Mouse (Mus musculus): ENCODE measurements around the gene Pfkfb4. TPM values are rescaled to one million over a fixed set of nuclear protein-coding genes. Genes with fewer than 3 reads are reported as not detected.

Gene Pfkfb4
- polyA plus RNA-seq, 1 experiment from 2014 or later, result 22.9 TPM

GRCm38 (mm10) chr9:108977966-108978365 is 13.6 kb upstream of the Pfkfb4 start:
- H3K27me3 ChIP-seq (replicated peaks), result no peaks in the 10 kb centered on the region
- H3K4me3 ChIP-seq, result no peak overlapping the region
- no peaks in the 10 kb centered on the region for H3K4me1 ChIP-seq
- 82% methylated on average over 7 of the region's 7 CpGs for WGBS
- H3K4me2 ChIP-seq (replicated peaks), result no peak overlapping the region
- H3K9ac ChIP-seq, result no peak overlapping the region
- H3K27ac ChIP-seq, result no peak overlapping the region
- no peaks in the 10 kb centered on the region for H3K9me3 ChIP-seq
- no peaks in the 10 kb centered on the region for H3K36me3 ChIP-seq
- ATAC-seq (ENCODE audit: low FRiP score, low read depth), result no peak

GRCm38 (mm10) chr9:108982498-108982897 is 9.1 kb upstream of the Pfkfb4 start:
- Histone ChIP-seq H3K9ac (no peak overlapping the region), H3K4me1 (no peaks in the 10 kb centered on the region), H3K36me3 (no peaks in the 10 kb centered on the region), H3K27ac (no peak overlapping the region), H3K4me2 (replicated peaks) (no peak overlapping the region), H3K4me3 (no peak overlapping the region), H3K27me3 (replicated peaks) (0 out of 2 replicates have a peak, but pooled peaks cover 4% of the 10 kb centered on the region), H3K9me3 (no peaks in the 10 kb centered on the region)
- no peak for ATAC-seq (ENCODE audit: low FRiP score, low read depth)
- 84% methylated on average over 8 of the region's 8 CpGs for WGBS

- Histone ChIP-seq H3K9me3 (no peaks in the 10 kb centered on the region), H3K4me2 (replicated peaks) (no peak overlapping the region), H3K27ac (no peak overlapping the region), H3K9ac (no peak overlapping the region), H3K4me3 (no peak overlapping the region), H3K27me3 (replicated peaks) (0 out of 2 replicates have a peak, but pooled peaks cover 4% of the 10 kb centered on the region), H3K4me1 (peaks cover 5% of the 10 kb centered on the region; the same call in 1 of the 2 replicates), H3K36me3 (no peaks in the 10 kb centered on the region)
- WGBS, result 80% methylated on average over 9 of the region's 9 CpGs
- no peak for ATAC-seq (ENCODE audit: low FRiP score, low read depth)
These were observed 8.4 kb upstream of the Pfkfb4 start for GRCm38 (mm10) chr9:108983209-108983608.

- WGBS, result 84% methylated on average over 4 of the region's 4 CpGs
- ATAC-seq (ENCODE audit: low FRiP score, low read depth), result no peak
- Histone ChIP-seq H3K9ac (no peak within 1 kb of the TSS), H3K36me3 (no peaks in the 10 kb centered on the region), H3K4me1 (peaks cover 7% of the 10 kb centered on the region; the same call in 1 of the 2 replicates), H3K27ac (no peak within 1 kb of the TSS), H3K27me3 (replicated peaks) (0 out of 2 replicates have a peak, but pooled peaks cover 4% of the 10 kb centered on the region), H3K9me3 (no peaks in the 10 kb centered on the region), H3K4me3 (no peak within 1 kb of the TSS), H3K4me2 (replicated peaks) (no peak within 1 kb of the TSS)
These were observed 5.9 kb upstream of the Pfkfb4 start, which contains the start of gene Ucn2 for GRCm38 (mm10) chr9:108985710-108986109. TSS of gene Ucn2 (plus strand) at chr9:108986010.

GRCm38 (mm10) chr9:108987704-108988350 is 3.8 kb upstream of the Pfkfb4 start:
- Histone ChIP-seq H3K27ac (no peak overlapping the region), H3K9me3 (no peaks in the 10 kb centered on the region), H3K4me1 (peaks cover 16% of the 10 kb centered on the region), H3K27me3 (replicated peaks) (0 out of 2 replicates have a peak, but pooled peaks cover 4% of the 10 kb centered on the region), H3K9ac (no peak overlapping the region), H3K36me3 (no peaks in the 10 kb centered on the region), H3K4me2 (replicated peaks) (peak overlapping the region; percentile 25; the same call in 1 of the 2 replicates), H3K4me3 (no peak overlapping the region)
- ATAC-seq (ENCODE audit: low FRiP score, low read depth), result no peak
- 23% methylated on average over 15 of the region's 15 CpGs for WGBS

GRCm38 (mm10) chr9:108989802-108990461 is 1.6 kb upstream of the Pfkfb4 start:
- Histone ChIP-seq H3K9ac (no peak overlapping the region), H3K36me3 (no peaks in the 10 kb centered on the region), H3K27me3 (replicated peaks) (0 out of 2 replicates have a peak, but pooled peaks cover 4% of the 10 kb centered on the region), H3K9me3 (no peaks in the 10 kb centered on the region), H3K4me2 (replicated peaks) (no peak overlapping the region), H3K27ac (no peak overlapping the region), H3K4me3 (no peak overlapping the region), H3K4me1 (peaks cover 19% of the 10 kb centered on the region)
- WGBS, result 81% methylated on average over 4 of the region's 4 CpGs
- no peak for ATAC-seq (ENCODE audit: low FRiP score, low read depth)

- 85% methylated on average over 7 of the region's 7 CpGs for WGBS
These were observed 1.1 kb upstream of the Pfkfb4 start for GRCm38 (mm10) chr9:108990462-108990820.

GRCm38 (mm10) chr9:108992085-108992469 is 499 bp downstream of the Pfkfb4 start:
- peaks cover 29% of the 10 kb centered on the region for H3K4me1 ChIP-seq
- WGBS, result 9% methylated on average over 18 of the region's 18 CpGs
- peak overlapping the region; percentile 58 for H3K9ac ChIP-seq

More at GRCm38 (mm10) chr9:108990462-108990820, 1.1 kb upstream of the Pfkfb4 start:
- no peaks in the 10 kb centered on the region for H3K36me3 ChIP-seq
- H3K4me1 ChIP-seq, result peaks cover 20% of the 10 kb centered on the region
- no peak overlapping the region for H3K4me2 ChIP-seq (replicated peaks)
- ATAC-seq (ENCODE audit: low FRiP score, low read depth), result no peak
- no peak overlapping the region for H3K27ac ChIP-seq
- H3K27me3 ChIP-seq (replicated peaks), result 0 out of 2 replicates have a peak, but pooled peaks cover 4% of the 10 kb centered on the region
- no peak overlapping the region for H3K4me3 ChIP-seq
- H3K9ac ChIP-seq, result no peak overlapping the region
- no peaks in the 10 kb centered on the region for H3K9me3 ChIP-seq

GRCm38 (mm10) chr9:108992620-108993361 is 1.2 kb downstream of the Pfkfb4 start:
- H3K27me3 ChIP-seq (replicated peaks), result no peaks in the 10 kb centered on the region
- no peak overlapping the region for H3K9ac ChIP-seq
- H3K9me3 ChIP-seq, result no peaks in the 10 kb centered on the region
- no peak for ATAC-seq (ENCODE audit: low FRiP score, low read depth)
- peaks cover 28% of the 10 kb centered on the region for H3K4me1 ChIP-seq
- 84% methylated on average over 9 of the region's 9 CpGs for WGBS
- H3K27ac ChIP-seq, result no peak overlapping the region
- H3K4me3 ChIP-seq, result peak overlapping the region; percentile 57
- peak overlapping the region; percentile 71 for H3K4me2 ChIP-seq (replicated peaks)
- no peaks in the 10 kb centered on the region for H3K36me3 ChIP-seq

More at GRCm38 (mm10) chr9:108992085-108992469, 499 bp downstream of the Pfkfb4 start:
- Histone ChIP-seq H3K27ac (0 out of 2 replicates have a peak overlapping the region, but pooled peaks have one; percentile 7), H3K4me3 (peak overlapping the region; percentile 57), H3K4me2 (replicated peaks) (peak overlapping the region; percentile 71), H3K9me3 (no peaks in the 10 kb centered on the region), H3K36me3 (no peaks in the 10 kb centered on the region), H3K27me3 (replicated peaks) (no peaks in the 10 kb centered on the region)
- ATAC-seq (ENCODE audit: low FRiP score, low read depth), result peak; percentile 52; the same call in 1 of the 2 replicates

GRCm38 (mm10) chr9:108996411-108996810 is 4.8 kb downstream of the Pfkfb4 start:
- H3K9me3 ChIP-seq, result no peaks in the 10 kb centered on the region
- no peak for ATAC-seq (ENCODE audit: low FRiP score, low read depth)
- no peak overlapping the region for H3K4me3 ChIP-seq
- H3K36me3 ChIP-seq, result no peaks in the 10 kb centered on the region
- no peak overlapping the region for H3K4me2 ChIP-seq (replicated peaks)
- no peak overlapping the region for H3K9ac ChIP-seq
- no peaks in the 10 kb centered on the region for H3K27me3 ChIP-seq (replicated peaks)
- H3K4me1 ChIP-seq, result peaks cover 22% of the 10 kb centered on the region
- H3K27ac ChIP-seq, result no peak overlapping the region
- WGBS, result 77% methylated on average over 9 of the region's 9 CpGs

GRCm38 (mm10) chr9:108998287-108999166 is 6.9 kb downstream of the Pfkfb4 start:
- H3K27me3 ChIP-seq (replicated peaks), result no peaks in the 10 kb centered on the region
- H3K27ac ChIP-seq, result no peak overlapping the region
- H3K9me3 ChIP-seq, result no peaks in the 10 kb centered on the region
- H3K4me1 ChIP-seq, result peaks cover 12% of the 10 kb centered on the region; the same call in 1 of the 2 replicates
- no peak overlapping the region for H3K9ac ChIP-seq
- no peaks in the 10 kb centered on the region for H3K36me3 ChIP-seq
- no peak for ATAC-seq (ENCODE audit: low FRiP score, low read depth)
- H3K4me2 ChIP-seq (replicated peaks), result no peak overlapping the region
- 87% methylated on average over 19 of the region's 19 CpGs for WGBS
- H3K4me3 ChIP-seq, result no peak overlapping the region
